Mouse (Mus musculus) midbrain, postnatal 0 days (tissue): ENCODE results near the gene Ndufa4l2. TPM values are rescaled to one million over a fixed set of nuclear protein-coding genes. Genes with fewer than 3 reads are reported as not detected.

ENCODE experiments used
- ATAC-seq: fragments of 200-750 bp; cut with Nextera tagmentation; 2 replicates; pipeline ENCODE4 v1.8.0; 2017; ENCODE audit warnings: moderate number of reproducible peaks, mild to moderate bottlenecking, moderate TSS enrichment, moderate library complexity; ENCODE audit not compliant: low FRiP score
- DNase-seq: peaks from one replicate; pipeline ENCODE4 v3.0.0-alpha.2; 2015; ENCODE audit warnings: low spot score
- H3K27ac ChIP-seq: fragments of 300-500 bp; sonication (generic); 2 replicates; pipeline ENCODE4 v1.5.1; 2014; ENCODE audit warnings: low read depth, mild to moderate bottlenecking, low read length, mixed read lengths
- H3K27me3 ChIP-seq: fragments of 300-500 bp; sonication (generic); 2 replicates; pipeline ENCODE4 v1.6.1; 2014; ENCODE audit warnings: low read length, control low read depth, mixed read lengths; ENCODE audit not compliant: insufficient read depth
- H3K36me3 ChIP-seq: fragments of 300-500 bp; sonication (generic); 2 replicates; pipeline ENCODE4 v1.6.1; 2014; ENCODE audit warnings: low read length, control low read depth, mixed read lengths; ENCODE audit not compliant: insufficient read depth
- H3K4me1 ChIP-seq: fragments of 300-500 bp; sonication (generic); 2 replicates; pipeline ENCODE4 v1.6.1; 2014; ENCODE audit warnings: mild to moderate bottlenecking, control low read depth, antibody characterized with exemption, low read length, mixed read lengths; ENCODE audit not compliant: insufficient read depth
- H3K4me2 ChIP-seq: fragments of 300-500 bp; sonication (generic); 2 replicates; pipeline ENCODE4 v1.6.1; 2014; ENCODE audit warnings: low read depth, mild to moderate bottlenecking, low read length, mixed read lengths; ENCODE audit not compliant: poor library complexity, severe bottlenecking
- H3K4me3 ChIP-seq: fragments of 300-500 bp; sonication (generic); 2 replicates; pipeline ENCODE4 v1.5.1; 2014; ENCODE audit warnings: low read depth, mild to moderate bottlenecking, low read length, moderate library complexity
- H3K9ac ChIP-seq: fragments of 300-500 bp; sonication (generic); replicated peaks from 2 replicates; pipeline ENCODE4 v1.6.1; 2014; ENCODE audit warnings: mild to moderate bottlenecking, low read length, moderate library complexity, mixed read lengths; ENCODE audit not compliant: poor library complexity, severe bottlenecking
- H3K9me3 ChIP-seq: fragments of 300-500 bp; sonication (generic); 2 replicates; pipeline ENCODE4 v1.6.1; 2016; ENCODE audit warnings: low read length, control low read depth
- CTCF ChIP-seq: IDR thresholded peaks from 2 replicates; pipeline ENCODE4 v1.5.1; 2016; ENCODE audit warnings: antibody characterized with exemption, mild to moderate bottlenecking
- WGBS: fragments of 180-500 bp; shearing (Covaris S2); extraction: QIAGEN DNeasy Blood & Tissue Kit; methylation state at CpG from one replicate; pipeline ENCODE4 v1.1.7; 2014; 5-methylcytosine and 5-hydroxymethylcytosine counted together
- polyA plus RNA-seq: library from polyadenylated mRNA; unstranded; fragments of >200 nt; fragmentation: Nextera tagmentation; extraction: Ambion mirVana; gene quantifications from 2 replicates; pipeline ENCODE4 v1.2.1, GENCODE M21; 2015
- total RNA-seq: library from RNA; depleted of rRNA; stranded (reverse); fragments of >200 nt; gene quantifications from 2 replicates; pipeline ENCODE4 v1.2.3, GENCODE M21; 2014

Ndufa4l2 gene
- total and polyA plus RNA-seq, 2 experiments from 2014 or later, result 16.6 to 18.7 TPM

DNA sequence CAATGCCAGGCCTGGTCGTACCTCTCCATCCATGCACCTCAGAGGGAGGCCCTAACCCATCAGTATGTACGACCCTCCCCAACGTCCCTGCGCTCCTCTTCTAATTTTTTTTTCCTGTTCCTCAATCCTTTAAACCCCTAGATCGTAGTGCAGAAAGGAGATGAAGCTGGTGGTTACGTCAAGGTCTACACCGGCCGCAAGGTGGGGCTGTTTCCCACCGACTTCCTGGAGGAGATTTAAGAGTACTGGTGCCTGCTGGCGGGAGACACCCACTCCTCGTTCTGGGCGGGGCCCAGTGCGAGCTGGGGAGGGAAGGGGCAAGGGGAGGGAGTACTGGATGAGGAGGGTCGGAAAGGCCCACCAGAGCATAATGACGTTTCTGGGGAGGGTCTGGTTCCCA lies 6.5 kb upstream of the Ndufa4l2 start:
- peak; percentile 79 for TF ChIP-seq CTCF
- Histone ChIP-seq H3K9me3 (no peaks in the 10 kb centered on the region), H3K4me3 (no peak overlapping the region), H3K27me3 (no peaks in the 10 kb centered on the region), H3K4me2 (peak overlapping the region; percentile 62; the same call in 1 of the 2 replicates), H3K36me3 (peaks cover 5% of the 10 kb centered on the region; the same call in 1 of the 2 replicates), H3K9ac (0 out of 2 replicates have a peak overlapping the region, but pooled peaks have one; percentile 13), H3K27ac (no peak overlapping the region), H3K4me1 (peaks cover 30% of the 10 kb centered on the region)
- WGBS, result 6% methylated on average over 15 of the region's 15 CpGs
- DNase-seq (peak; percentile 81), ATAC-seq (no peak)

DNA sequence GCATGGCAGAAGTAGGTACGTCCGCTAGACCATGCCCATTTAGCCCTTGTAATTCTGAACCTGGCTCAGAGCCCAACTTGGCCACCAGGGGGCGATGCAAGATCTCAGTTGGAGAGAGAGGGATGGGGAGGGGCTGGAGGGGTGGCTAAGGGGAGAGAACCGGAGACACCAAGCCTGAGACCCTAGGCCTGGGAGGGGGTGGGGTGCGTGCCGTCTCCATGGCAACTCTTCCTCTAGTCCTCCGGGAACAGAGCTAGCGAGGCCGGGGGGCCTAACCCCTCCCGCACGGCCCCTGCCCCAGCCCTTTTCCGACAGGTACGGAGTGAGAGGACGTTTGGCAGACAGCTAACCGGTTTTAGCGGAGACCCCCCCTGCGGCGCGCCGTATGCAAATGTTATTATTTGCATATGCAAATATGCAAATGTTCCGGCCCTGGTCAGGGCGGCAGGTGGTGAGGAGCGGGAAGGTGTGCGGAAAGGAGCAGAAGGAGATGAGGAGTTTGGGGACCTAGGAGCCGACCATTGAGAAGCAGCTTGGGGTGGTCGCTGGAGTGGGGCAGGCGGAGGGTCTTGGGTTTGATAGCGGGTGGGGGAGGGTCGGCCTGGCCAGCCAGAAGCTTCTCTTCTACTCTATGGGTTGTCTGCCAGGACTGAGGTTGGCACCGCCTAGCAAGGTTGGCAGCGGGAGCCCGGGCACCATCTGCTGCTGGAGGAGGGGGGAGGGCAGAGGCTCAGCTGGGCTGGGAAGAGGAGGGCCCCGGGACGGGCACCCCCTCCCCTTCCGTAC lies 5.5 kb upstream of the Ndufa4l2 start:
- peak; percentile 97 for TF ChIP-seq CTCF
- H3K36me3 ChIP-seq, result peaks cover 5% of the 10 kb centered on the region; the same call in 1 of the 2 replicates
- peak overlapping the region; percentile 96 for H3K27ac ChIP-seq
- WGBS, result under 1% methylated on average over 34 of the region's 35 CpGs
- peaks cover 36% of the 10 kb centered on the region for H3K4me1 ChIP-seq
- H3K4me2 ChIP-seq, result peak overlapping the region; percentile 62
- peak; percentile 96 for DNase-seq
- peak; percentile 62 for ATAC-seq
- peak overlapping the region; percentile 36 for H3K4me3 ChIP-seq
- H3K9me3 ChIP-seq, result no peaks in the 10 kb centered on the region
- H3K27me3 ChIP-seq, result no peaks in the 10 kb centered on the region
- peak overlapping the region; percentile 48 for H3K9ac ChIP-seq

DNA sequence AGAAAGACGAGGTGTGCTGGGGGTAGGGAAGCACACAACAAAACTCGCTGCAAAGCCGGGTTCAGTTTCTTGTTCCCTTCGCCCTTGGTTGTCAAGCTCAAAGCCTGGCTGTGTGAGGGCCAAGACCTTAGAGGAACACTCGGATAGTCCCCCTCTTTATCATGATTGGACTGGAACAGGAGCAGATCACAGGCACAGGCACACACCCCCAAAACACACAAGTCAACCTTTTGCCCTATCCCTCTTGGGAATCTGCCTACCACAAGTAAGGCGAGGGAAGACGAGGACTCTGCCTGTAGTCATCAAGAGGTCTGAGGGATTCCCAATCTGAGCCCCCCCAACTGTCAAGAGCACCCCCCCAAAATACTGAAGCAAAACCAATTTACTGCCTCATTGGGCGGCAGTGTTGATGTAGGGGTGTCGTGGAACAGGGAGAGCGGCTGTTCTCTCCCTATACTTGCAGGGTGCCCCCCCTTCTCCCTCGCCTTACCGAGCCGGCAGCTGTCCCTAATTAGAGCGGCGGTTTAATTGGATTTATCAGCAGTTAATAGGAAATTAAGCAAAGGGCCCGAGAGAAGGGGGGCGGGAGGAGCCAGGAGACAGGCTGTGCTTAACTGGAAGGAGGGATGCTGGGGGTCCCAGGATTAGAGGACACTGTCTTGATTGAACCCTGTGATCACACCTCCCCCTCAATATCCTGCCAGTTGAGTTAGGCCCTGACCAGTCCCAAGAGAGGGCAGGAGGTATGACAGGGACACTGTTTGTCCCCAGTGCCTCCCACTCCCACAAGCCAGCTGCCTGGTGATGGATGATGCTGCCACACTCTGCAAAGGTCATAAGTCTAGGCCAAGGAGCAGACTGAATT lies 4.7 kb upstream of the Ndufa4l2 start:
- H3K27me3 ChIP-seq, result no peaks in the 10 kb centered on the region
- WGBS, result 12% methylated on average over 17 of the region's 17 CpGs
- H3K36me3 ChIP-seq, result peaks cover 5% of the 10 kb centered on the region; the same call in 1 of the 2 replicates
- H3K27ac ChIP-seq, result peak overlapping the region; percentile 96
- no peaks in the 10 kb centered on the region for H3K9me3 ChIP-seq
- peak overlapping the region; percentile 62 for H3K4me2 ChIP-seq
- ATAC-seq, result no peak
- H3K4me1 ChIP-seq, result peaks cover 36% of the 10 kb centered on the region
- no peak for TF ChIP-seq CTCF
- peak overlapping the region; percentile 48 for H3K9ac ChIP-seq
- H3K4me3 ChIP-seq, result peak overlapping the region; percentile 36
- DNase-seq, result peak; percentile 87

DNA sequence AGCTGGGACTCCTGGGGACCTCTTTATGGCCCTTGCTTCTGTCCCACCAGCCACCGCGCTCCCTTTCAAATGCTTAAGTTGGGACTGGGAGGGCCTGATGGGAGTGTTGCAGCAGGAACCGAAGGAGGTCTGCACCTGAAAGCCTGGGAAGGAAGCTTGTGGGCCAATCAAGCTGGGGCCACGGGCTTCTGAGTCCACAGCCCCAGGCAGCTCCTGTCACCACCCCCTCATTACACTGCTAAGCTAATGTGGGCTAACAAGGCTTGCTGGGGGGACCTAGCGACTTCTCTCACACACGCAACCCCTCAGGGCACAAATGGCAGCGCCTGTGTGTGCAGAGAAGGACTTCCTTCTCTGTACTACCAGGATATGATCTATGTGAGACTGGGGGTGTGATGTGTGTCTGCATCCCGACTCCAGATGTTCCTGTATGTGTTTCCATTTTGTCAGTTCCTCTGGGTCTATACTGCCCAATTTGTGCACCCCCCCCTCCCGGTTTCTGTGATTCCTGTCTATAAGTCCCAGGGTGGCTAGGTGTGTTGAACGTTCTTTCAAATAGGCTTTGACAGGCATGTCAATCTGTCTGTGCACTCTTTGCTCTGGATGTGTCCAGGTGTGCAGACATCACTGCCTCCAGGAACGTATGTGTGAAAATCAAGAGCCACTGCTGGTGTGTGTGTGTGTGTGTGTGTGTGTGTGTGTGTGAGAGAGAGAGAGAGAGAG lies 3.7 kb upstream of the Ndufa4l2 start:
- no peak for DNase-seq
- TF ChIP-seq CTCF, result no peak
- Histone ChIP-seq H3K9ac (peak overlapping the region; percentile 75; the same call in 1 of the 2 replicates), H3K27ac (peak overlapping the region; percentile 96), H3K4me3 (peak overlapping the region; percentile 40), H3K4me1 (peaks cover 36% of the 10 kb centered on the region), H3K9me3 (no peaks in the 10 kb centered on the region), H3K36me3 (peaks cover 5% of the 10 kb centered on the region; the same call in 1 of the 2 replicates), H3K4me2 (peak overlapping the region; percentile 82), H3K27me3 (no peaks in the 10 kb centered on the region)
- 14% methylated on average over 11 of the region's 11 CpGs for WGBS
- no peak; the same call in 1 of the 2 replicates for ATAC-seq

DNA sequence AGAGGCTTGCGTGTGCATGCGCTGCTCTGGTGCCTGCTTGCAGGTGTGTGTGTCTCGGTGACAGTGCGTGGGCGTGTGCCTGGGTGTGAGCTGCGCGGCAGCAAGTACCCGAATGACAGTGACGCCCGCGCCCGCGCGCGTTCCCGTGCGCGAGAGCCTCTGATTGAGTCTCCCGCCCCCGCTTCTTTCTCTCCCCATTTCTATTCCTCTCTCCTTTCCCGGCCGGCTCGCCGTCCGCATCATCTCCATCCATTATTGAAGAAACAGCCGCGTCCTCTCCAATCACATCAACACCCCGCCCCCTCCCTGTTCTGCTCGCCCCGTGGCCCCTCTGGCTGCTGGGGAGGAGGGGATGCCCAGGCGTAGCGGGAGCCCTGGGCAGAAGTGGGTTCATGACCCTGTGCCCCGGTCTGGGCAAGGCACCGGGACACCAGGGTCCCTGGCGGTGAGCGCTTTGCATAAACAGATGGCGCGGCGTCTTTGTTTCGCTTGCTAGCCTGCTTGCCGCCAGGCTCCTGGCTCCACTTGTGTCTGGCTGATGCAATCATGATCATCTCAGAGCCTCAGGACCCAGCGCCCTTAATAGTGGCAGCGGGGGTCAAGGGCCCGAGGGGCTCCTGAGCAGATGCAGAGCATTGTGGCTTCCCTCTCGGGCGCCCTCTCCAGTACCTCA lies 3.0 kb upstream of the Ndufa4l2 start:
- under 1% methylated on average over 42 of the region's 46 CpGs for WGBS
- H3K27ac ChIP-seq, result peak overlapping the region; percentile 96
- no peaks in the 10 kb centered on the region for H3K27me3 ChIP-seq
- H3K9ac ChIP-seq, result peak overlapping the region; percentile 75
- no peaks in the 10 kb centered on the region for H3K9me3 ChIP-seq
- peak; percentile 92 for DNase-seq
- H3K36me3 ChIP-seq, result peaks cover 4% of the 10 kb centered on the region; the same call in 1 of the 2 replicates
- peak; percentile 36 for ATAC-seq
- peaks cover 36% of the 10 kb centered on the region for H3K4me1 ChIP-seq
- H3K4me2 ChIP-seq, result peak overlapping the region; percentile 82
- H3K4me3 ChIP-seq, result peak overlapping the region; percentile 40
- peak; percentile 67 for TF ChIP-seq CTCF
